Mouse (Mus musculus) urinary bladder, adult 2 months (tissue): ENCODE measurements at regions not wholly inside any gene's neighbourhood (a gene's known extent, or its start where the extent isn't known, plus 50 kb on each side); places are given as distances from the start of the nearest gene placed in this dataset.

ENCODE experiments used
- DNase-seq: peaks from one replicate; pipeline ENCODE4 v3.0.0; 2022; ENCODE audit warnings: low spot score

GRCm38 (mm10) chr2:162720016-162720415 lies 59.1 kb upstream of the Ptprt start:
- DNase-seq = no peak

- DNase-seq = no peak
Measured at GRCm38 (mm10) chr2:162718466-162718865, 57.5 kb upstream of the Ptprt start.

GRCm38 (mm10) chr2:162714976-162715375 lies 54.0 kb upstream of the Ptprt start:
- no peak for DNase-seq

GRCm38 (mm10) chr2:162712972-162713371 lies 52.0 kb upstream of the Ptprt start:
- no peak for DNase-seq

- no peak for DNase-seq
Measured at GRCm38 (mm10) chr2:162712394-162712793, 51.4 kb upstream of the Ptprt start.
